Mouse (Mus musculus): Measurements from ENCODE around the gene Mrpl53.

DNA sequence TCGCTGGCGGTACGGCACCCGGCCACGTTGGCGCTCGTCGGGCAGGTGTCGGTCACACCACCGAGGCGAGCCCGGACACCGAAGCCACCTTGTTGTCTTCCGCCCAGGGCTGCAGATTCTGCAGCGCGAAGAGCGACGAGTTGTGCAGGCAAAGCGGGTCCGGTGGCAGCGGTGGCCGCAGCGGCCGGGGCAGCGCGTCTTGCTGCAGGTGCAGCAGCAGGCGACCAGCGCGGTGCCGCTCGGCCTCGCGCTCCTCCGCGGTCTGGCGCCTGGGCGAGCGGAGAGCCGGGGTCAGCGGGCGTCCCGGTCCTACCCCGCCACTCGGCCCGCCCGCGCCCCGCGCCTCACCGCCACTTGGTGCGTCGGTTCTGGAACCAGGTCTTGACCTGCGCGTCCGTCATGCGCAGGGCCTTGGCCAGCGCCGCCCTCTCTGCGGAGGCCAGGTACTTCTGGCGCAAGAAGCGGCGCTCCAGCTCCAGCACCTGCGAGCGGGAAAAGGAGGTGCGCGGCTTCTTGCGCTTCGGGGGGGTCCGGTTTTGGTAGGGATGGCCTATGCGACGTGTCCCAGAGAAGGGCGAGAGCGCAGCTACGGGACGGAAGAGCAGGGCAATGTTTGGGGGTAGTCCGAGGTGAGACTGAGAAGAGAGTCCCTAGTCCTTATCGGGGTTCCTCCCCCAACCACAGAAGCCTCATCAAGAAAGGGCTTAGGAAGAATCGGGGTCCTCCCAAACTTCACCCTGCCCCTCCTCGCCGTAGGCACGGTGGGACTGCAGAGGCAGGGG, 39.9 kb upstream of the Mrpl53 start:
- TF ChIP-seq CTCF (IDR thresholded peaks at IDR 0.05; ENCODE audit: control insufficient read depth, insufficient read depth, insufficient replicate concordance, low read depth, low read length): no peak
- TF ChIP-seq POLR2A (IDR thresholded peaks at IDR 0.05; ENCODE audit: control insufficient read depth, low read depth, low read length): no peak
